Mouse (Mus musculus): ENCODE measurements around the gene Cfap298.

Gene Cfap298

GRCm38 (mm10) chr16:90934687-90935328 is at the start of gene Cfap298:
Gene Cfap298 (minus strand): TSS chr16:90935114.
- peak; percentile 65; the same call in 1 of the 2 replicates for TF ChIP-seq GATA4 (IDR thresholded peaks at IDR 0.05; ENCODE audit: insufficient replicate concordance, low read length)

DNA sequence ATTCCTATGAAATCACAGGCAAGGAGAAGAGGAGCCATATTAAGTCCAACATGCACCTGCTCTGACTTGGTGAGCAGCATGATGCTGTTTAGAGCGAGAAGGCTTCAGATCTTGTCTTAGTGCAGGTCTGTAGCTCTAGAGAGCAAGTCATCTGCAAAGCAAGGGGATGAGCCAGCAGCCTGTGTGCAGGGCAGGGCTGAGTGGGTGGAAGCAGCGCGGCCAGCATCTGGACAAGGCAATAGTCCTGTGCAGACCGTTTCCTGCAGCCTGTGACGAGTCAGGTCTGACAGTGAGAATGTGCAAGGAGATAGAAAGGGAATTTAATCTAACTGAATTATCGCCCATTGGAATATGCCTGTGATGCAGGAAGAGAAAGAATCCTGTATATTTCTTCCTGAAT is 36.1 kb upstream of the Cfap298 start:
- TF ChIP-seq GATA4 (IDR thresholded peaks at IDR 0.05; ENCODE audit: insufficient replicate concordance, low read length): no peak

- TF ChIP-seq GATA4 (IDR thresholded peaks at IDR 0.05; ENCODE audit: insufficient replicate concordance, low read length): no peak
Observed at GRCm38 (mm10) chr16:90966241-90966640, 31.3 kb upstream of the Cfap298 start.

DNA sequence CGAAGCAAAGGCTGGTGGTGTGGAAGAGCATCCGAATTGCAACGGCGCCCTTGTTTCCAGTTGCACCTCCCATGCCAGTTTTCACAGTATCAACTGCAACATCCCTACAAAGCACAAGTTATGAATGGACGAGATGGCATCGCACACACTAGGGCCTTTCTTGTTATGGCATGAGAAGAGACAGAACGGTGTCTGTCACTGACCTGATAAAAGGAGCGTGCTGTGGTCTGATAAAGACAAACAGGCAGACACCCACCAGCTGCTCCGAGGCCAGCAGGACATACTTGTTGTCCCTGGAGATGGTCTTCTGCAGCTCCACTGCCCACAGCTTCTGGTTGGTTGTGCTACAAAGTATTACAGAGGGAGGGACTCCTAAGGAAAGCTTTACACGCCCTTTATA is 29.4 kb upstream of the Cfap298 start:
- TF ChIP-seq GATA4 (IDR thresholded peaks at IDR 0.05; ENCODE audit: insufficient replicate concordance, low read length): no peak

DNA sequence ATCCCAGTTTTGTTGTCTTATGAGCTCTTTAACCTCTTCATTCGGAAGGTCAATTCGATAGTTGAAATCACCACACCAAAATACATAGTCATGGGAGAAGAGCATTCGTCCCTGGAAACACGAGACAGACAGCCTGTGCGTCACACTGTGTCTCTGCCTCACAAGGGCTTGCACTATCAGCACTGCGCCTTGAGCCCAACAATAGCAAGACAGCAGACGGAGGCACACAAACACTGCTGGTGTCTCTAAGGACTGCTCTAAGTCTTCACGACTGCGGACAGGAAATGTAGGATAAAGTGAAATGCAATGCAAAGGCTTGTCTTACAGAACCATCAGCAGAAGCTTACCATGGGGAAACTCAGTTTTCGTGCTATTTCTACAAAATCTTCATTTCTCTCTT is 29.0 kb upstream of the Cfap298 start:
- TF ChIP-seq GATA4 (IDR thresholded peaks at IDR 0.05; ENCODE audit: insufficient replicate concordance, low read length): no peak

DNA sequence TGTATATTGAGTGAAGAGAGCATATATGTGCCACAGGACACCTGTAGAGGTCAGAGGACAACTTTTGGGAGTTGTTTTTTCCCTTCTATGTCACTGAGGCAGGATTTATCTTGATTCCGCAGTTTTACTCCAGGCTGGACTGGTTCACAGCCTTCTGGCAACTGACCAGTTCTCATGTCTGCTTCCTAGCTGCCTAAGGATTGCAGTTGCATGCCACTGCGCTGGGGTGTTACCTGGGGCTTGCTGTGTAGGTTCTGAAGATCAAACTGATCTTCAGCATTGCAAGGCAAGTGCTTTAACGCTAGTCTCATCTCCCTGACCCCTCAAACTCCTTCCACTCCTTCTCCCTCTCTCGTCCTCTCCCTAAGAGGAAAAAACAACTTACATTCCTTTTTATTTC is 28.3 kb upstream of the Cfap298 start:
- TF ChIP-seq GATA4 (IDR thresholded peaks at IDR 0.05; ENCODE audit: insufficient replicate concordance, low read length): no peak

DNA sequence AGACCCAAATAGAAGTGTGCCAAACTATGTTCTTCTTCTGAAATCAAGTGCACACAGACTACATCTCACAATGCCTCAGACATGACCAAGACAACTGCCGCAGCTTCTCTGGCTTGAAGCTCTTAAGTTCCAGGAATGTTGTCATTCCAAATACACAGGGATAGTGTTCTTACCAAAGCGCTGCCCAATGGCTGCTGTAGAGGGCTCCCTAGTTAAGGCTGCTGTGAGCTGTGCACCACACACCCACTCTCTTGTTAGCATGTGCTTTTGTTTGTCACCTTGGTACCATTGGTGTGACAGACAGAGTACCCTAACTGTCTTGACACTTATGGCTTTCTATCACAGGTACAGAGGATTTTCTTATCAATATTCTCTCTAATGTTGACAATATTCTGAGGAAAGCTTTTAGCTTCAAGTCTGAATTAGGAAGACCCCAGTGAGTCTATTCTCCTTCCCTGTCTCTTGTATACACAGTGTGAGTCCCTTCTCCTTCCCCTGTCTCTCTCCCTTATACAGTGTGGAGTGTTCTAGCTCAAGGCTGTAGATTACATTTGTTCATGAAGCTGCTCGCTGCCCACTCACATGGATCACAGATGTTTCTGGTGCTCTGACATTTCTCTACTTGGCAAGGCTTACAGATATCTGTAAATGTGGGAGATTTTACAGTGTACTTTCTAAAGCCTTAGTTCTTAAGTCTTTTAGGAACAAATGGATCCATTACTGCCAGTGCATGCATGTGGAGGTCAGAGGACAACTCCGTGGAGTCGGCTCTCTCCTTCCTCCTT is 23.6 kb upstream of the Cfap298 start:
- no peak for TF ChIP-seq GATA4 (IDR thresholded peaks at IDR 0.05; ENCODE audit: insufficient replicate concordance, low read length)

- no peak for TF ChIP-seq GATA4 (IDR thresholded peaks at IDR 0.05; ENCODE audit: insufficient replicate concordance, low read length)
Observed at GRCm38 (mm10) chr16:90955494-90955893, 20.6 kb upstream of the Cfap298 start.

DNA sequence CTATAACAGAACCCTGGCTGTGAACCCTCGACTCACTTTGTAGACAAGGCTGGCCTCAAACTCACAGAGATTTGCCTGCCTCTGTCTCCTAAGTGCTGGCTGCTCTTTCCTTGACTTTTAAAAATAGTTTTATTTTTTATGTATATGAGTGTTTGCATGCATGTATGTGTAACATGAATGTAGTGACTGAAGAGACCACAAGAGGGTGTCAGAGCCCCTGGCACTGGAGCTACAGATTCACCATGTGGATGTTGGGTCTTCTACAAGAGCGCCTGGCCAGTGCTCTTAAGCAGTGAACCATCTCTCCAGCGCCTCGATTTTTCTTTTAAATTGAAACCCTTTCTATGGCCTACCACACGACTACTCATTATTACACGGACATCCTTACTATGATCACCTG is 18.9 kb upstream of the Cfap298 start:
- TF ChIP-seq GATA4 (IDR thresholded peaks at IDR 0.05; ENCODE audit: insufficient replicate concordance, low read length): no peak

- TF ChIP-seq GATA4 (IDR thresholded peaks at IDR 0.05; ENCODE audit: insufficient replicate concordance, low read length): no peak
Observed at GRCm38 (mm10) chr16:90953147-90953546, 18.2 kb upstream of the Cfap298 start.

GRCm38 (mm10) chr16:90950354-90950963 is 15.5 kb upstream of the Cfap298 start:
- TF ChIP-seq GATA4 (IDR thresholded peaks at IDR 0.05; ENCODE audit: insufficient replicate concordance, low read length): no peak

- TF ChIP-seq GATA4 (IDR thresholded peaks at IDR 0.05; ENCODE audit: insufficient replicate concordance, low read length): no peak
Observed at GRCm38 (mm10) chr16:90946977-90947376, 12.1 kb upstream of the Cfap298 start.

DNA sequence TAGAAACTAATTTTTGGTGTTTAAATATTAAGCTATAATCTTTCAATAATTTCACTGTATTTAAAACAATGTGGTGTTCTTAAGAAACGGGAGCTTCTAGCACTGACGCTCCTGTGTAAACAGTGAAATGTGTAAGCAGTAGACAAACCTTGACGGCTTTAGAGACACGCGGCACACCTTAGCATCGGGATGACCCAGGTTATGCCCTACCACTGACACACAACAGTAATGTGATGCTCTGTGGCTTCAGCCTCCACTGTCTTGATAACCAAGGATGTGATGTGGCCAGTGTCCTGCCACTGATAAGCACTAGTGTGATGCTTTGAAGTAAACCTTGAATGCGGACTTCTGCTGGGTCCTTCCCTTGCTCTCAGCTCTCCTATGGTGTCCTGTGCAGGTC is 6.3 kb upstream of the Cfap298 start:
- no peak for TF ChIP-seq GATA4 (IDR thresholded peaks at IDR 0.05; ENCODE audit: insufficient replicate concordance, low read length)

DNA sequence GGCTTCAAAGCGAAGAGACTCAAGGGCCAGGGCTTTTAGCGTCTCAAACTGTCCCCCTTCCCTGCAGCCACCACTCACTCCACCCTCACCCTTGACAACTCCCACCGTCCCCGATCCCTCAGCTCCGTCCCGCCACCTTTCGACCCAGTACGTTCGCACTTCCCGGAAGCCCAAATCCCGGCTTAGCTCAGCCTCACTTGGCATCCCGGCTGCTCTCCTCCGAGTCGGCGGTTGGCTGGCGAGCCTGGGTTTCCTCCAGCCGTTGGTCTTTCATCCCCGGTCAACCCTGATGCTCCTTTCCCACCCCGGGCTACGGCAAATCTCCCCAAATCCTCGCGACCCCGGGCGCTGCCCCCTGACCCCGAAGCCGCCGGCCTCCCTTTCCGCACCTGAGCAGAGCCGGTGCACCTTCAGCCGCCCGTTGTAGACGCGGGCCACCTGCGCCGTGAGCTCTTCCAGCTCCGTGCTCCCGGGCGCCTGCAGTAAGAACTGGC is 674 bp downstream of the Cfap298 start:
- no peak for TF ChIP-seq GATA4 (IDR thresholded peaks at IDR 0.05; ENCODE audit: insufficient replicate concordance, low read length)

- no peak for TF ChIP-seq GATA4 (IDR thresholded peaks at IDR 0.05; ENCODE audit: insufficient replicate concordance, low read length)
Observed at GRCm38 (mm10) chr16:90933534-90934176, 1.3 kb downstream of the Cfap298 start.
